Mouse (Mus musculus): ENCODE results near the gene Ankfy1. TPM values are rescaled to one million over a fixed set of nuclear protein-coding genes. Genes with fewer than 3 reads are reported as not detected.
"Not testable (repeated sequence)": the region's sequence is repeated elsewhere in the genome, so short reads cannot be mapped to it uniquely, and the experiment has no call there.

Gene Ankfy1
- total and polyA plus RNA-seq, 2 experiments from 2014 or later: 15.7 to 55.8 TPM

- ATAC-seq (no peak), DNase-seq (no peak)
- 69% methylated on average over 2 of the region's 2 CpGs for WGBS
- Histone ChIP-seq H3K4me1 (ENCODE audit: insufficient read depth) (no peaks in the 10 kb centered on the region), H3K4me2 (ENCODE audit: low read depth) (no peak overlapping the region), H3K4me3 (ENCODE audit: low read depth, low read length) (no peak overlapping the region), H3K36me3 (ENCODE audit: insufficient read depth) (peaks cover 52% of the 10 kb centered on the region), H3K9me3 (ENCODE audit: low read length) (no peaks in the 10 kb centered on the region), H3K27ac (ENCODE audit: low read depth, low read length) (no peak overlapping the region), H3K9ac (no peak overlapping the region), H3K27me3 (ENCODE audit: insufficient read depth, low read length) (no peaks in the 10 kb centered on the region)
- no peak for TF ChIP-seq CTCF (IDR thresholded peaks at IDR 0.05; ENCODE audit: low read depth)
Measured at GRCm38 (mm10) chr11:72735519-72735860, 45.7 kb downstream of the Ankfy1 start.

GRCm38 (mm10) chr11:72736320-72736719 lies 46.5 kb downstream of the Ankfy1 start:
- Histone ChIP-seq H3K9me3 (ENCODE audit: low read length) (no peaks in the 10 kb centered on the region), H3K4me3 (ENCODE audit: low read depth, low read length) (no peak overlapping the region), H3K27ac (ENCODE audit: low read depth, low read length) (no peak overlapping the region), H3K36me3 (ENCODE audit: insufficient read depth) (peaks cover 46% of the 10 kb centered on the region), H3K4me1 (ENCODE audit: insufficient read depth) (no peaks in the 10 kb centered on the region), H3K27me3 (ENCODE audit: insufficient read depth, low read length) (no peaks in the 10 kb centered on the region), H3K9ac (no peak overlapping the region), H3K4me2 (ENCODE audit: low read depth) (no peak overlapping the region)
- TF ChIP-seq CTCF (IDR thresholded peaks at IDR 0.05; ENCODE audit: low read depth): no peak
- DNase-seq (no peak), ATAC-seq (no peak)
- 67% methylated on average over 1 of the region's 1 CpGs for WGBS

- H3K4me3 ChIP-seq (ENCODE audit: low read depth, low read length); H3K27me3 ChIP-seq (ENCODE audit: insufficient read depth, low read length): not testable (repeated sequence)
Measured at GRCm38 (mm10) chr11:72737517-72737916, 47.7 kb downstream of the Ankfy1 start.

GRCm38 (mm10) chr11:72739048-72739447 lies 49.2 kb downstream of the Ankfy1 start:
- H3K36me3 ChIP-seq (ENCODE audit: insufficient read depth): peaks cover 35% of the 10 kb centered on the region
- WGBS: 97% methylated on average over 1 of the region's 1 CpGs
- no peak for TF ChIP-seq CTCF (IDR thresholded peaks at IDR 0.05; ENCODE audit: low read depth)
- no peak overlapping the region for H3K27ac ChIP-seq (ENCODE audit: low read depth, low read length)
- no peaks in the 10 kb centered on the region for H3K9me3 ChIP-seq (ENCODE audit: low read length)
- H3K4me1 ChIP-seq (ENCODE audit: insufficient read depth): no peaks in the 10 kb centered on the region
- no peak overlapping the region for H3K4me2 ChIP-seq (ENCODE audit: low read depth)
- no peak overlapping the region for H3K9ac ChIP-seq
- no peak for ATAC-seq
- no peak overlapping the region for H3K4me3 ChIP-seq (ENCODE audit: low read depth, low read length)
- no peaks in the 10 kb centered on the region for H3K27me3 ChIP-seq (ENCODE audit: insufficient read depth, low read length)
- DNase-seq: no peak

More at GRCm38 (mm10) chr11:72737517-72737916, 47.7 kb downstream of the Ankfy1 start:
- DNase-seq: peak; percentile 10
- TF ChIP-seq CTCF (IDR thresholded peaks at IDR 0.05; ENCODE audit: low read depth): peak; percentile 52
- H3K4me2 ChIP-seq (ENCODE audit: low read depth); H3K27ac ChIP-seq (ENCODE audit: low read depth, low read length); H3K9me3 ChIP-seq (ENCODE audit: low read length); ATAC-seq; H3K4me1 ChIP-seq (ENCODE audit: insufficient read depth); H3K9ac ChIP-seq: not testable (repeated sequence)
- 89% methylated on average over 5 of the region's 5 CpGs for WGBS
- peaks cover 34% of the 10 kb centered on the region for H3K36me3 ChIP-seq (ENCODE audit: insufficient read depth)

GRCm38 (mm10) chr11:72751956-72752355 lies 62.1 kb downstream of the Ankfy1 start:
- WGBS: 28% methylated on average over 2 of the region's 2 CpGs
- Histone ChIP-seq H3K9me3 (ENCODE audit: low read length) (no peaks in the 10 kb centered on the region), H3K4me3 (ENCODE audit: low read depth, low read length) (no peak overlapping the region), H3K36me3 (ENCODE audit: insufficient read depth) (peaks cover 93% of the 10 kb centered on the region), H3K27me3 (ENCODE audit: insufficient read depth, low read length) (no peaks in the 10 kb centered on the region), H3K4me2 (ENCODE audit: low read depth) (no peak overlapping the region), H3K4me1 (ENCODE audit: insufficient read depth) (no peaks in the 10 kb centered on the region), H3K27ac (ENCODE audit: low read depth, low read length) (no peak overlapping the region), H3K9ac (no peak overlapping the region)
- TF ChIP-seq CTCF (IDR thresholded peaks at IDR 0.05; ENCODE audit: low read depth): no peak; the same call in 1 of the 2 replicates
- no peak for ATAC-seq
- no peak for DNase-seq

GRCm38 (mm10) chr11:72758316-72758715 lies 68.5 kb downstream of the Ankfy1 start:
- Histone ChIP-seq H3K27me3 (ENCODE audit: insufficient read depth, low read length) (no peaks in the 10 kb centered on the region), H3K9ac (no peak overlapping the region), H3K9me3 (ENCODE audit: low read length) (no peaks in the 10 kb centered on the region), H3K4me2 (ENCODE audit: low read depth) (no peak overlapping the region), H3K4me3 (ENCODE audit: low read depth, low read length) (no peak overlapping the region), H3K27ac (ENCODE audit: low read depth, low read length) (no peak overlapping the region), H3K4me1 (ENCODE audit: insufficient read depth) (no peaks in the 10 kb centered on the region), H3K36me3 (ENCODE audit: insufficient read depth) (peaks cover 94% of the 10 kb centered on the region)
- DNase-seq: no peak
- WGBS: 97% methylated on average over 5 of the region's 5 CpGs
- no peak for ATAC-seq
- TF ChIP-seq CTCF (IDR thresholded peaks at IDR 0.05; ENCODE audit: low read depth): no peak

- no peaks in the 10 kb centered on the region for H3K27me3 ChIP-seq (ENCODE audit: insufficient read depth, low read length)
Measured at GRCm38 (mm10) chr11:72759581-72759980, 69.8 kb downstream of the Ankfy1 start.

GRCm38 (mm10) chr11:72760781-72761180 lies 71.0 kb downstream of the Ankfy1 start:
- ATAC-seq: no peak
- Histone ChIP-seq H3K4me1 (ENCODE audit: insufficient read depth) (no peaks in the 10 kb centered on the region), H3K27ac (ENCODE audit: low read depth, low read length) (no peak overlapping the region), H3K36me3 (ENCODE audit: insufficient read depth) (peaks cover 84% of the 10 kb centered on the region), H3K4me3 (ENCODE audit: low read depth, low read length) (no peak overlapping the region), H3K27me3 (ENCODE audit: insufficient read depth, low read length) (no peaks in the 10 kb centered on the region), H3K4me2 (ENCODE audit: low read depth) (no peak overlapping the region), H3K9me3 (ENCODE audit: low read length) (no peaks in the 10 kb centered on the region), H3K9ac (no peak overlapping the region)
- WGBS: 77% methylated on average over 1 of the region's 1 CpGs
- DNase-seq: no peak
- no peak for TF ChIP-seq CTCF (IDR thresholded peaks at IDR 0.05; ENCODE audit: low read depth)

More at GRCm38 (mm10) chr11:72759581-72759980, 69.8 kb downstream of the Ankfy1 start:
- Histone ChIP-seq H3K27ac (ENCODE audit: low read depth, low read length) (no peak overlapping the region), H3K4me1 (ENCODE audit: insufficient read depth) (no peaks in the 10 kb centered on the region), H3K9ac (no peak overlapping the region), H3K4me3 (ENCODE audit: low read depth, low read length) (no peak overlapping the region), H3K4me2 (ENCODE audit: low read depth) (no peak overlapping the region), H3K9me3 (ENCODE audit: low read length) (no peaks in the 10 kb centered on the region), H3K36me3 (ENCODE audit: insufficient read depth) (peaks cover 94% of the 10 kb centered on the region)
- no peak for DNase-seq
- 95% methylated on average over 6 of the region's 6 CpGs for WGBS
- no peak for TF ChIP-seq CTCF (IDR thresholded peaks at IDR 0.05; ENCODE audit: low read depth)
- ATAC-seq: no peak
